ENCODE assay signal across 8 mouse cellular contexts in genomic region chr7:126695631-126696207, GRCm38 (mm10). TPM values are rescaled to one million over a fixed set of nuclear protein-coding genes. Genes with fewer than 3 reads are reported as not detected.
DNase-seq lines count a peak whose midpoint lies in the region; ATAC-seq and TF ChIP-seq lines count a peak whose summit lies in the region.

Slx1b (minus strand) TSS chr7:126695784.

- H3K27ac ChIP-seq in embryonic facial prominence, embryonic 14.5 days (replicated peaks; ENCODE audit: low read depth, low read length) = peak within 1 kb of the TSS; percentile 97
- peak within 1 kb of the TSS; percentile 96 for H3K27ac ChIP-seq in heart, adult 2 months
- H3K27ac ChIP-seq in limb, embryonic 13.5 days = peak within 1 kb of the TSS; percentile 95
- H3K27ac ChIP-seq in midbrain, embryonic 16.5 days (ENCODE audit: low read length) = peak within 1 kb of the TSS; percentile 93

- peaks cover 14% of the 10 kb centered on the region for H3K36me3 ChIP-seq in embryonic facial prominence, embryonic 14.5 days (ENCODE audit: control insufficient read depth, insufficient read depth, low read length)
- no peaks in the 10 kb centered on the region for H3K36me3 ChIP-seq in heart, adult 2 months (ENCODE audit: control insufficient read depth, insufficient read depth, low read length)
- peaks cover 24% of the 10 kb centered on the region for H3K36me3 ChIP-seq in limb, embryonic 13.5 days
- peaks cover 32% of the 10 kb centered on the region for H3K36me3 ChIP-seq in midbrain, embryonic 16.5 days (ENCODE audit: control insufficient read depth, insufficient read depth, low read length)

- no peaks in the 10 kb centered on the region for H3K27me3 ChIP-seq in embryonic facial prominence, embryonic 14.5 days (replicated peaks; ENCODE audit: control insufficient read depth, insufficient read depth, low read length)
- H3K27me3 ChIP-seq in heart, adult 2 months (ENCODE audit: control insufficient read depth, insufficient read depth, low read length) = no peaks in the 10 kb centered on the region
- no peaks in the 10 kb centered on the region for H3K27me3 ChIP-seq in limb, embryonic 13.5 days
- no peaks in the 10 kb centered on the region for H3K27me3 ChIP-seq in midbrain, embryonic 16.5 days (ENCODE audit: control insufficient read depth, insufficient read depth, low read depth, low read length)

- intact Hi-C loops in heart, adult 2 months (cut with DNase I) = loop anchor here (1.0 to 10.0 kb wide), 3 partner anchors 112 to 301 kb away; partner anchors contain the start of genes Nfatc2ip and Tufm

- peak; percentile 93 for TF ChIP-seq CTCF in heart, adult 2 months (IDR thresholded peaks at IDR 0.05)

- peak within 1 kb of the TSS; percentile 94 for H3K9ac ChIP-seq in embryonic facial prominence, embryonic 14.5 days (ENCODE audit: low read depth, low read length)
- peak within 1 kb of the TSS; percentile 98 for H3K9ac ChIP-seq in heart, adult 2 months (ENCODE audit: low read depth, low read length)
- peak within 1 kb of the TSS; percentile 90 for H3K9ac ChIP-seq in limb, embryonic 13.5 days
- peak within 1 kb of the TSS; percentile 91 for H3K9ac ChIP-seq in midbrain, embryonic 16.5 days (ENCODE audit: low read depth, low read length)

- WGBS in embryonic facial prominence, embryonic 14.5 days = 0% methylated on average over 34 of the region's 40 CpGs
- WGBS in heart, adult 2 months = under 1% methylated on average over 40 of the region's 40 CpGs
- 0% methylated on average over 40 of the region's 40 CpGs for WGBS in limb, embryonic 13.5 days
- WGBS in midbrain, embryonic 16.5 days = under 1% methylated on average over 40 of the region's 40 CpGs

- TF ChIP-seq POLR2A in heart, adult 2 months (IDR thresholded peaks at IDR 0.05; ENCODE audit: insufficient read depth, low read depth, low read length) = peak; percentile 55

- H3K79me2 ChIP-seq in heart, adult 2 months (replicated peaks; ENCODE audit: control insufficient read depth, insufficient read depth, low read length) = peaks cover 2% of the 10 kb centered on the region; the same call in 1 of the 2 replicates

- peak within 1 kb of the TSS; percentile 89 for H3K4me3 ChIP-seq in embryonic facial prominence, embryonic 14.5 days (ENCODE audit: low read depth, low read length)
- peak within 1 kb of the TSS; percentile 96 for H3K4me3 ChIP-seq in heart, adult 2 months
- peak within 1 kb of the TSS; percentile 84 for H3K4me3 ChIP-seq in limb, embryonic 13.5 days
- H3K4me3 ChIP-seq in midbrain, embryonic 16.5 days (ENCODE audit: low read depth, low read length) = peak within 1 kb of the TSS; percentile 83

- peak; percentile 97 for ATAC-seq in embryonic facial prominence, embryonic 14.5 days (ENCODE audit: low read depth)
- ATAC-seq in limb, embryonic 13.5 days (ENCODE audit: low FRiP score, low read depth) = peak; percentile 97
- peak; percentile 95 for ATAC-seq in midbrain, embryonic 16.5 days

- no peaks in the 10 kb centered on the region for H3K9me3 ChIP-seq in embryonic facial prominence, embryonic 14.5 days (ENCODE audit: control insufficient read depth, low read length)
- H3K9me3 ChIP-seq in limb, embryonic 13.5 days = no peaks in the 10 kb centered on the region
- H3K9me3 ChIP-seq in midbrain, embryonic 16.5 days (replicated peaks; ENCODE audit: control insufficient read depth, low read length, poor library complexity, severe bottlenecking) = no peaks in the 10 kb centered on the region

- peak within 1 kb of the TSS; percentile 79 for H3K4me2 ChIP-seq in embryonic facial prominence, embryonic 14.5 days (ENCODE audit: low read depth, low read length)
- H3K4me2 ChIP-seq in limb, embryonic 13.5 days (replicated peaks) = peak within 1 kb of the TSS; percentile 96
- H3K4me2 ChIP-seq in midbrain, embryonic 16.5 days (ENCODE audit: low read length) = peak within 1 kb of the TSS; percentile 89

- H3K4me1 ChIP-seq in embryonic facial prominence, embryonic 14.5 days (ENCODE audit: control insufficient read depth, insufficient read depth, low read length) = 0 out of 2 replicates have a peak, but pooled peaks cover 5% of the 10 kb centered on the region
- peaks cover 6% of the 10 kb centered on the region for H3K4me1 ChIP-seq in heart, adult 2 months (ENCODE audit: control insufficient read depth, insufficient read depth, low read length)
- peaks cover 26% of the 10 kb centered on the region for H3K4me1 ChIP-seq in limb, embryonic 13.5 days
- peaks cover 24% of the 10 kb centered on the region for H3K4me1 ChIP-seq in midbrain, embryonic 16.5 days (ENCODE audit: control insufficient read depth, insufficient read depth, low read length)

- DNase-seq in 3T3-L1 (ENCODE audit: low read depth, low spot score) = peak; percentile 95
- peak; percentile 79 to 85 for DNase-seq in adrenal gland, postnatal 4 days (ENCODE audit: low spot score in 2 of 2)
- peak; percentile 99 for DNase-seq in embryonic facial prominence, embryonic 14.5 days (ENCODE audit: low spot score)
- DNase-seq in heart, adult 2 months = peak; percentile 95 to 96
- DNase-seq in kidney, adult 8-10 months = peak; percentile 95 to 96
- DNase-seq in spleen, postnatal 10 days (ENCODE audit: low spot score in 2 of 2) = peak; percentile 84 to 91

- peak; percentile 82; the same call in 1 of the 2 replicates for TF ChIP-seq EP300 in heart, adult 2 months (IDR thresholded peaks at IDR 0.05; ENCODE audit: insufficient read depth, low read depth, low read length)

RNA-seq across cellular contexts. Expression of gene Slx1b, which starts in this region (rescaled TPM):
- 10 to 100 TPM; 18.4 to 18.9 TPM for total RNA-seq in adrenal gland, postnatal 4 days (2021)
- polyA plus RNA-seq in embryonic facial prominence, embryonic 14.5 days (2014; fragmentation: Nextera tagmentation; extraction: Ambion mirVana) = 5.3 and 6.4 TPM in 2 replicates
- 1 to 10 TPM; 3.6 to 3.9 TPM for total RNA-seq in heart, adult 2 months (2021)
- polyA plus RNA-seq in heart, adult 2 months (2012; rRNA removed) = 7.8 and 10.3 TPM in 2 replicates
- 15.2 and 15.9 TPM in 2 replicates for polyA plus RNA-seq in limb, embryonic 13.5 days (2015; fragmentation: Nextera tagmentation; extraction: Ambion mirVana)
- 16.8 and 17.3 TPM in 2 replicates for polyA plus RNA-seq in midbrain, embryonic 16.5 days (2015; fragmentation: Nextera tagmentation; extraction: Ambion mirVana)

Comparison
In these comparisons a context has a peak if more than half of its experiments do, and no peak if none do; other contexts are left out.
1. Peak in every context shown above with its lines: DNase-seq, ATAC-seq, H3K4me3 ChIP-seq and H3K27ac ChIP-seq.